Mouse (Mus musculus) C2C12 (cell line): ENCODE data around the gene Hist1h3b. TPM values are rescaled to one million over a fixed set of nuclear protein-coding genes. Genes with fewer than 3 reads are reported as not detected.

Experiments
- H3K27me3 ChIP-seq: one replicate; pipeline ENCODE4 v1.6.1; 2011; ENCODE audit not compliant: control insufficient read depth, insufficient read depth, insufficient read length
- H3K36me3 ChIP-seq: one replicate; pipeline ENCODE4 v1.6.1; 2011; ENCODE audit not compliant: control insufficient read depth, insufficient read depth
- H3K4me3 ChIP-seq: one replicate; pipeline ENCODE4 v1.5.1; 2011; ENCODE audit warnings: mild to moderate bottlenecking, control low read depth; ENCODE audit not compliant: poor library complexity, insufficient read depth, severe bottlenecking
- H3K79me2 ChIP-seq: one replicate; pipeline ENCODE4 v1.6.1; 2011; ENCODE audit not compliant: control insufficient read depth, insufficient read depth
- H3K79me3 ChIP-seq: one replicate; pipeline ENCODE4 v1.6.1; 2011; ENCODE audit warnings: low read depth, control low read depth
- H3ac ChIP-seq: one replicate; pipeline ENCODE3; 2011; ENCODE audit warnings: low read depth; ENCODE audit not compliant: control insufficient read depth, insufficient read length
- CEBPB ChIP-seq: IDR thresholded peaks from one replicate; pipeline ENCODE4 v1.6.1; 2011; ENCODE audit warnings: low read depth, mild to moderate bottlenecking, control low read depth, moderate library complexity
- CTCF ChIP-seq: IDR thresholded peaks from one replicate; pipeline ENCODE4 v1.5.1; 2011; ENCODE audit not compliant: control insufficient read depth, insufficient read depth, insufficient read length
- FOSL1 ChIP-seq: IDR thresholded peaks from one replicate; pipeline ENCODE4 v1.8.0; 2011; ENCODE audit warnings: mild to moderate bottlenecking, low read length; ENCODE audit not compliant: poor library complexity, insufficient read depth, severe bottlenecking
- MAX ChIP-seq: IDR thresholded peaks from one replicate; pipeline ENCODE4 v1.6.1; 2011; ENCODE audit warnings: mild to moderate bottlenecking, control low read depth
- MYOD1 ChIP-seq: IDR thresholded peaks from one replicate; pipeline ENCODE4 v1.6.1; 2011; ENCODE audit warnings: low read depth; ENCODE audit not compliant: control insufficient read depth, insufficient read length
- MYOG ChIP-seq: IDR thresholded peaks from one replicate; pipeline ENCODE4 v1.6.1; 2011; ENCODE audit not compliant: control insufficient read depth, insufficient read length; ENCODE audit errors: extremely low read depth
- USF1 ChIP-seq: IDR thresholded peaks from one replicate; pipeline ENCODE4 v1.6.1; 2011; ENCODE audit warnings: low read depth, mild to moderate bottlenecking, control low read depth, moderate library complexity
- polyA plus RNA-seq: library from polyadenylated mRNA; unstranded; fragments of >200 nt; fragmentation: generic; extraction: Trizol; gene quantifications from one replicate; pipeline ENCODE4 v1.2.1, GENCODE M21; 2012; ENCODE audit warnings: missing spikeins

The Hist1h3b gene
- polyA plus RNA-seq, 1 experiment = 2.0 TPM

DNA sequence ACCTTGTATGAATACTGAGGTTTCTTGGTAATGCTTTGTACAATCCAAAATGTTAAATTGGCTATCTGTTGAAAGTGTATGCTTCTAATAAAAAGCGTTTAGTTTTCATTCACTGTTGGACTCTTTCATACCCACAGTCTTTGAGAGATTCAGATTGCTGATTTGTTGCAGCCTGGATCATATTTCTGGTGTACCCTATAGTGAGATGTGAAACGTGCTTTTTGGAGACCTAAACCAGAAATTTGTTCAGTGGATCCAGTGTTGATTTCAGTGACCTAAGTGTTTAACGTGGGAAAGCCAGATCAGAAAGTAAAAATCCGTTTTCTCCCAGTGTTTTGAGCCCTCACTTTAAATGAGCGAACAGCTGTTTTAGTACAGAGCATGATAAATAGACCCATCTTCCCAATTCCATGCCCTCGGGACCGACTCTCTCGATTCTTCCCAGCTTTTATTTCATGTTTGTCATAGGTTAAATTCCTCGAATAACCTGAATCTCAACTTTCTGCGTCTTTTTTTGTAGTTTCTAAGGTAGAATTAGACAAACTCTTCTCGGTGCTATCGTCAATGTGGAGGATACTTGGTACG lies 11.7 kb upstream of the Hist1h3b start:
- Histone ChIP-seq H3K4me3 (peak overlapping the region; percentile 29), H3K36me3 (no peaks in the 10 kb centered on the region), H3ac (peak overlapping the region; percentile 52), H3K79me2 (no peaks in the 10 kb centered on the region), H3K27me3 (no peaks in the 10 kb centered on the region), H3K79me3 (peaks cover 1% of the 10 kb centered on the region)
- no peak for TF ChIP-seq FOSL1
- TF ChIP-seq MYOD1 = no peak
- TF ChIP-seq MYOG = no peak
- TF ChIP-seq CEBPB = no peak
- no peak for TF ChIP-seq USF1
- TF ChIP-seq CTCF = no peak
- no peak for TF ChIP-seq MAX

DNA sequence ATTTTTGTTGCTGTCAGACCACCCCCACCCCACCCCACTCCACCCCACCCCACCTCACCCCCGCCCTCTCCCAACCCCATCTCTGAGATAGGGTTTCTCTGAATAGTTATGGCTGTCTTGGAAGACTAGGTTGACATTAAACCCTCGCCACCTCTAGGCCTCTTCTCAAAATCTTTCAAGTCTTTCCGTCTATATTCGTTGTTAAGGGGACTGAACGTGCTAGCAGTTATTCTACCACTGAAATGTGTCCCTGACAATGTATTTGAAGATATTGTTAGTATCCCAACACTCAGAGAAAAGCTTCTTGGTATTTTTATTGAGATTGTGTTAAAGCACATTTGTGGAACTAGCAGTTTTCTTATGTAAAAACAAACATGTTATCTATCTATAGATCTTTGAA lies 11.2 kb upstream of the Hist1h3b start:
- Histone ChIP-seq H3ac (no peak overlapping the region), H3K36me3 (no peaks in the 10 kb centered on the region), H3K79me3 (peaks cover 1% of the 10 kb centered on the region), H3K4me3 (no peak overlapping the region), H3K79me2 (no peaks in the 10 kb centered on the region), H3K27me3 (no peaks in the 10 kb centered on the region)
- TF ChIP-seq CEBPB = no peak
- TF ChIP-seq MYOD1 = no peak
- no peak for TF ChIP-seq USF1
- TF ChIP-seq MAX = no peak
- no peak for TF ChIP-seq FOSL1
- TF ChIP-seq CTCF = no peak
- no peak for TF ChIP-seq MYOG

DNA sequence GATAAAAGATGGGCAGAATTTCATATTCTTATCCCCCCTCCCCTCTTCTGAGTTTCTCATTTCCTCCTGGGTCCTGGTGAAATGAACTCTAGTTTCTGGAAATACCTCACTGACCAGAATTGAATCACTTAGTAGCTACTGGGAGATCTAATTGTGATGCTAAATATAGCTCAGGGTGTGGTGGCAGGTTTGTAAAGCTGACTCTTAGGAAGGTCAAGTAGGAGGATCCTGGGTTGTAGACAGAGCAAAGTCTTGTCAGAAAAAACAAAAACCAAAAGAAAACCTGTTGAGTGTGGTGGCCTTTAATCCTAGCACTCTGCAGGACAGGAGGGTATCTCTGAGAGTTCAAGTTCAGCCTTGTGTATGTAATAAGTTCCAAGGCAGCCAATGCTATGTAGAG lies 10.1 kb upstream of the Hist1h3b start:
- H3ac ChIP-seq = no peak overlapping the region
- H3K79me3 ChIP-seq = peaks cover 1% of the 10 kb centered on the region
- H3K4me3 ChIP-seq = no peak overlapping the region
- TF ChIP-seq MYOD1 (no peak), MAX (no peak), FOSL1 (no peak), MYOG (no peak), USF1 (no peak), CEBPB (no peak), CTCF (no peak)
- no peaks in the 10 kb centered on the region for H3K27me3 ChIP-seq
- no peaks in the 10 kb centered on the region for H3K79me2 ChIP-seq
- no peaks in the 10 kb centered on the region for H3K36me3 ChIP-seq

DNA sequence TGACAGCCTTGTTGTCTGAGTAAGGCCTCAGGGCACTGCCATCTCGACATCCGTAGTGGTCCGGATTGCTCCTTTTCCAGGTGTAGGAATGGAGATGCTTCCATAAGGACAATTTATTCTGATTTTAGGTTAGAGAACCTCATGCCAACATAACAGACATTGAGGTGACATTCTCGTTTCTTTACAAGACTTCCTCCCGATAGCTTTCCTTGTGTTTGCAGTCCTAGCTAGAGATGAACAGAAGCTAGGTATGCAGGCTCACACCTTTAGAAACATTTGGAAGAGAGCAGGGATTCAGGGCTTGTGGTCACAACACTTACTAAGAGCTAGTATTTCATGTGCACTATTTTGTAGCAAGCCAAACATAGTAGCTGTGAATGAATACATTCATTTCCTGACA lies 8.9 kb upstream of the Hist1h3b start:
- Histone ChIP-seq H3K79me3 (peaks cover 1% of the 10 kb centered on the region), H3K79me2 (no peaks in the 10 kb centered on the region), H3K36me3 (no peaks in the 10 kb centered on the region), H3K4me3 (no peak overlapping the region), H3ac (no peak overlapping the region), H3K27me3 (no peaks in the 10 kb centered on the region)
- TF ChIP-seq FOSL1 = no peak
- TF ChIP-seq USF1 = no peak
- no peak for TF ChIP-seq MAX
- no peak for TF ChIP-seq MYOD1
- no peak for TF ChIP-seq CTCF
- TF ChIP-seq MYOG = no peak
- TF ChIP-seq CEBPB = no peak

DNA sequence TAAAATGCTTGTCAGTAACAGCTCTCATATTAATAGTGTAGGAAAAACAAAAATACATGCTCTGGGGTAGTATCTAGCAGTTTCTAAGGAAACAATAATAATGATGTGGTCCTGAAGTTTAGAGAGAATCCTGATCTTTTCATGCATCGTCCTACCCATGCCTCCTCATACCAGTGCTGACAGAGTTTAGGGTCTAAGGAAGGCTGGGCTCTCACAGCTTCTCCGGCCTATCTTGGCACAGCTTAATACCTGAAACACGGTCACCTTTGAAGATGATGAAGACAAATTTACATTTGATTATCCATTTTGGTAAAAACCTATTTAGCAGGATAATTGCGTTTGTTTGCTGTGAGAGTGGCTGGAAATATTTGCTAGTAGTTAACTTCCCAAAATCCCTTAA lies 8.1 kb upstream of the Hist1h3b start:
- Histone ChIP-seq H3K79me3 (peaks cover 1% of the 10 kb centered on the region), H3K79me2 (no peaks in the 10 kb centered on the region), H3K36me3 (no peaks in the 10 kb centered on the region), H3K27me3 (no peaks in the 10 kb centered on the region), H3ac (no peak overlapping the region), H3K4me3 (no peak overlapping the region)
- no peak for TF ChIP-seq MAX
- no peak for TF ChIP-seq CEBPB
- no peak for TF ChIP-seq MYOG
- TF ChIP-seq USF1 = no peak
- no peak for TF ChIP-seq CTCF
- TF ChIP-seq MYOD1 = no peak
- no peak for TF ChIP-seq FOSL1

DNA sequence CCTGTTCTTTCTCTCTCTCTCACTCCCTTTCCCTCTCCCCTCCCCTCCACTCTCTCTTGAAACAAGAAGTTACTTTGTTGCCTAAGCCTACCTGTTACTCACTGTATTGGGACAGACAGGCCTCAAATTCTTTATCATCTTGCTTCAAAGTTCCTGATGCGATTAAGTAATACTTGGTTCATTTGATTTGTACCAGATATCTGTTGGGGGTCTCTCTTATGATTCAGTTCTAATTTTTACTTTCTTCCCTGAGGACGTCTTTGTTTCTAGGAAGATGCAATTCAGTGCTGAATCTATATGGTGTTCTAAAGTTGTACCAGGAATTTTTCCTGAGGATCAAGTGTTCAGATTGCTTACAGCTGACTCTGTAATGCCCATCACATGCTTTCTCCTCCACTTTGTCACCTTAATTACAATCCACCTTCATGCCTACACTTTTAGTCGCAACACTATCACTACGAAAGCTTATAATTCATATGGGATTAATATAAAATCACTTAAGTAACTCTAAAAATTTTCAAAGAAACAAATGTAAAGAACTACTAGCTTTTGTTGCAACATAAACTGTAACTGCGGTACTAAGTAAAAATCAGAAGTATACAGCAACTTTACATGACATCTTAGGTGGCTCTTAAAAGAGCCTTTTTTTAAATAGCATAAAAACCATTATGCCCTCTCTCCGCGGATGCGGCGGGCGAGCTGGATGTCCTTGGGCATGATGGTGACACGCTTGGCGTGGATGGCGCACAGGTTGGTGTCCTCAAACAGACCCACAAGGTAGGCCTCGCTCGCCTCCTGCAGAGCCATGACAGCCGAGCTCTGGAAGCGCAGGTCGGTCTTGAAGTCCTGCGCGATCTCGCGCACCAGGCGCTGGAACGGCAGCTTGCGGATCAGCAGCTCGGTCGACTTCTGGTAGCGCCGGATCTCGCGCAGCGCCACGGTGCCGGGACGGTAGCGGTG lies 7.4 kb upstream of the Hist1h3b start:
- Histone ChIP-seq H3K79me2 (no peaks in the 10 kb centered on the region), H3ac (peak overlapping the region; percentile 48), H3K36me3 (no peaks in the 10 kb centered on the region), H3K79me3 (peaks cover 1% of the 10 kb centered on the region), H3K4me3 (peak overlapping the region; percentile 23), H3K27me3 (no peaks in the 10 kb centered on the region)
- no peak for TF ChIP-seq USF1
- peak; percentile 10 for TF ChIP-seq FOSL1
- no peak for TF ChIP-seq MYOG
- TF ChIP-seq CTCF = no peak
- no peak for TF ChIP-seq MYOD1
- peak; percentile 9 for TF ChIP-seq MAX
- peak; percentile 16 for TF ChIP-seq CEBPB
